Mouse (Mus musculus) naive thymus-derived CD4-positive, alpha-beta T cell, adult 2 months (primary cell): ENCODE measurements at regions not wholly inside any gene's neighbourhood (a gene's known extent, or its start where the extent isn't known, plus 50 kb on each side); places are given as distances from the start of the nearest gene placed in this dataset.

Source experiments
- DNase-seq: peaks from one replicate; pipeline ENCODE4 v3.0.0-alpha.2; 2011; ENCODE audit warnings: low read depth

GRCm38 (mm10) chr2:30698758-30699535 is 104.1 kb downstream of the Cstad start:
- no peak for DNase-seq

DNA sequence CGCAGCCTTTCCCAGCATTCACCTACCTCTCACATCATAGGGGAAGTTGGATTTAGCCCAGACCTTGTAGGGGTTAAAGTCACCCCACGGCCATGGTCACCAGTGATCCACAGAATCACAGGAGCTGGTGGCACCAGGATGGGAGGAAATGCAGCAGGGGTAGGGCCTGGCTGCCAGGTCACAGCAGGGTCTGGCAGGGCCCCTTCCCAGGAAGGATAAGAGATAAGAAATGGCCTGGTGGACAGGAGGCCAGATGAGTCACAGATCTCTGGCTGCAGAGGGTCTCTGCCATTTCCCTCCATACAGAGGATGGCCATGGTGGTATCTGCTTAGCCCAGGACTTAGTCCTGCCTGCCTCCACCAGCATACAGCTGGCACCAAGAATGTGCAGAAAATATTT is 103.0 kb downstream of the Cstad start:
- no peak for DNase-seq

- no peak for DNase-seq
These were observed 101.1 kb downstream of the Cstad start for GRCm38 (mm10) chr2:30695771-30696456.

GRCm38 (mm10) chr2:30695041-30695440 is 100.2 kb downstream of the Cstad start:
- no peak for DNase-seq

GRCm38 (mm10) chr2:30693206-30694035 is 98.6 kb downstream of the Cstad start:
- peak; percentile 76 for DNase-seq

DNA sequence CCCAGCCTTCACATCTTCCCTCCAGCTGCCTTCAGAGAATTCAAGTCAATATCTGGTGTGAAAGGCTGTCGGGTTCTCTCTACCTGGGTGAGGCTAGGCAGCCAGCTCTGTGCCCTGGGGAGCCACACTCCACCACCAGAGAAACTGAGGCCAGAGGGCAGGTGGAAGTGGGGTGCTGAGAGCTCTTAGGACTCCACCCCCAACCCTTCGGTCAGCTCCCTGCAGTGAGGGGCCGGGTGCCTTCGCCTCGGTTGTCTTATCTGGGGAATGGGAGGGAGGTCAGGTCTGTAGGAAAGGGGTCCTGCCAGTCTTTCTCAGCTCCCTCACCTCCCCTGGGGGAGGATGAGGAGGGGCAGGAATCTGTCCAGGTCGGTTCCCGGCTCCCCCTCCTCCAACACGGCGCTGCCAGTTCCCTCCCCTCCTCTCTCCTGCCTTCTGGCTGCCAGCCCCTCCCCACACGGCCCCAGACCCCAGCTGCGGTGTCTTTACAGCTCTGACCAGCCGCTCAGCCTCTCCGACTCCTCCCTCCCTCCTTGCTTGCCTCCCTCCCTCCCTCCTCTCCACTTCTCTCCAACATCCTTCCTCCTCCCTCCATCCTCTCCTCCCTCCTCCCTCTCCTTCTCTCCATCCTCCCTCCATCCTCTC is 97.8 kb downstream of the Cstad start:
- no peak for DNase-seq

DNA sequence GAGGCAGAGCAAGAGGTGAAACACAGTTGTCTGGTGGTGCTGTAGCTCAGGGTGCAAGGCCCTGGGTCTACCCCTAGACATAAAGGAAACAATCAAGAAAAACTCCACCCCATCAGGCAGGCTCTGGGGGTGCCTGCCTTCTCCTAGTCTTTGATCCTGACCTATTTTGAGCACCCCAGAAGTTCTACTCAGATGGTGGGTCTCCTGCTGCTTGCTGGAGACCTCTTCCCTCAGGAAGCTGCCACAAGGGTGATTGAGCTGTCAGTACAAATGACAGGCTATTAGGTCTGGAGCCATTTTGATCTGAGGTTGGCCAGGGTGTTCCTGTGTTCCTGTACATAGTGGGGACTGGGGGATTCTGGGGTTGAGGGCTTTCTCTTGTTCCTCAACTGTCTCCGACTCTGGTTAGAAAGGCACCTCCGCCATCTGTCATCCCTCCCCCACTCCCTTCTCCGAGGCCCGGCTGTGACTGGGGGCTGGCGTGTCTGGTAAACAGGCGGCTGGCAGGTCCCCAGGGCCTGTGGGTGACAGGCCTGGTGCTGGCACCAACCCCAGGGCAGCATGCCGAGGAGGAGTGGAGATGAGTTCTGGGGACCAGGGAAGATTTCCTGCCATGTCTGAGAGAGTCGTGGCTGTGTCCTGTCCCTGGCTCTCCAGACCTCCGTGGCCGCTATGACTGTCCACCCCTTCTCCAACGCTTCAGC is 97.2 kb downstream of the Cstad start:
- DNase-seq, result no peak

DNA sequence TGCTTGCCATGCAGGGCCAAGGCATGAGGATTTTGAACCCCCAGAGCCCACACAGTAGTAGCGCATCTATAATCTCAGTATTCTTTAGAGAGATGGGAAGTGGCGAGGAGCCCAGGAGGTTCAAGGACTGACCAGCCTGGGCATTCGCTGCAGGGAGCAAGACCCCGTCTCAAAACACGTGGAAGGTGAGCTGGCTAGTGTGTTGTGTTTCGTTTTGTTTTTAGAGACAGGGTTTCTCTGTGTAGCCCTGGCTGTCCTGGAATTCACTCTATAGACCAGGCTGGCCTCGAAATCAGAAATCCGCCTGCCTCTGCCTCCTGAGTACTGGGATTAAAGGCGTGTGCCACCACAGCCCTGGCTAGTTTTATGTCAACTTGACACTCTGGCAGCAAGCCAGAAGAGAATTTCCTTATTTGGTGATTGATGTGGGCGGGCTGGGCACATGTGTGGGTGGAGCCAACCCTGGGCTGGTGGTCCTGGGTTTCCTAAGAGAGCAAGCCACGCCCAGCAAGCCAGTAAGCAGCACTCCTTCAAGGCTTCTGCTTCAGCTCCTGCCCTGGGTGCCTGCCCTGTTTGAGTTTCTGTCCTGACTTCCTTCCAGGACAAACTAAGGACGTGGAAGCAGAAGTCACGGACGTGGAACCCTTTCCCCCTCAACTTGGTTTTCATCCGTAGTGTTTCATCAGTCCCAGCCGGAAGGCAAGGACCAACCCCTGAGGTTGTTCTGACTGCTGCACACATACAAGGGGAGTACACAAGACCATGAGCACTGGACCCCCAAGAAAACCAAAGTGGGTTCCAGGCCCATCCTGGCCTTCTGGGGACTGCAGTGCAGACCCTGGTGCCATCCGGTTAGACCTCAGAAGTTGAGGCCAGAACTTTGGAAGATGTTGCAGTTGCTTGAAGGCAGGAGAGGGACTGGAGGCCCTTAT is 96.4 kb downstream of the Cstad start:
- peak; percentile 59 for DNase-seq

DNA sequence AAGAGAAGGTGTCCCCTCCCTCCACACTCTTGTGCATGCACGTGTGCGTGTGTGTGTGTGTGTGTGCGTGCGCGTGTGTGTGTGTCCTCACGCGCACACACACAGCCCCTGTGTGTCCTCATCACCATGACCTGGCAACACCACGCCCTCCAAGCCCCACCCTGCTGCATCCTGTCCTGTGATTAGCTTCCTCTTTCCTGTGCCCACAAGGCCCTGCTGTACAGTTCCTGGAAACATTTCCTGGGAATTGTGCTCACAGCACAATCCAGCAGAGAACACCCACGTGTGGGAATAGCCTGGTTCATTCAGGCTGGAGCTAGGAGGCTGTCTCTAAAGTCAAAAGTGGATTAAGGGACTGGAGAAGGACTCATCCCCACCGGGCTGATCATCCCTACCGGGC is 95.5 kb downstream of the Cstad start:
- peak; percentile 55 for DNase-seq

DNA sequence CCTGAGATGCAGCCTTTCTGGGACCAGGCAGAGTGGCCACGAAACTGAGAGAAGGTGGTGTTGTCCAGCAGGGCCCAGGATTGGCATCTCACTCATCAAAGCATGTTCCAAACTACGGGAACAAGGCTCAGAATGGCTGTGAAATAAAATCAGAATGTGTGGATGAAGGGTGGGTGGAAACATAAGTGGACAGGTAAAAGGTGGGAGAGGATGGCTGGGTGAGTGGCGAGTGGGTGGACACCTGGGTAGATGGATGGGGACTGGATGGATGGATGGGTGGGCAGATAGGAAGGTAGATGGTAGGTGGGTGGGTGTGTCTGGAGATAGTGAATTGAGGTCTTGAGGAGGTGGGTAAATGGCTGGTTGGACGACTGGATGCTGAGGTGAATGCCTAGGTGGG is 93.6 kb downstream of the Cstad start:
- DNase-seq, result no peak

DNA sequence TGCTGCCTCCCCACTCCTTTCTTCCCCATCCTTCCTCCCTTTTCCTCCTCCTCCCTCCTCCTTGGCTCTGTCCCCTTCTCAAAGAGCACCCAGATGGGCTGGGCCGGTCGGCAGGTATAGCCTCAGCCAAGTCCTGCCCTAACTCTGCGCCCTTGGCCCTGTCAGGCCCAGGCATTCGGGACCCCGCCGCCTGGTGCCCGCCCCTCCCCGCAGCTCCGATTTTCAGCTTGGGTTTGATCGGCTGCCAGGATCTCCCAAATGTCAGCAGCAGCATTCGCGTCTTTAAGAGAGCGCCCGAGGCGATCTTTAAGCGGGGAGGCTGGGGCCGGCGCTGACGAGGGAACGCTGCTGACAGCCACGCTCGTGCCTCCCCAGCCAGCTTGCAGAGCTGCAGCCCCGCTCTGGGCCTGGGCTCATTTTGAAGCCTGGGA is 92.3 kb downstream of the Cstad start:
- no peak for DNase-seq

DNA sequence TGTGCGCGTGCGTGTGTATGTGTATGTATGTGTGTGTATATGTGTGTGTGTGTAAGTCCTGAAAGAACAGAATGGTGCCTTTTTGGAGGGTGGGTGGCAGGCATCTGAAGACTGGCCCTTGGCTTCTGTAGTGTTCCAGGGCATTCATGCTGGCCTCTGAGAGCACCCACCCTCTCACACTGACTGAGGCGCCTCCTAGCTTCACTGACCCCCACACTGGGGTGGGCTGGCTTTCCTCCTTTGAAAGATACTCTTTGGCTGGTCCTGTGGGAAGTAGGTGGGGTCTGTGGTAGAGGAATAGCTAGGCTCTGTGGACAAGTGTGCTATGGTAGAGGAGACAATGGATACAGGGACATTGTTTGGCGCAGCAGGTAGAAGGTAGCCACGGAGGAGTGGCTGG is 91.5 kb downstream of the Cstad start:
- no peak for DNase-seq

- no peak for DNase-seq
These were observed 90.5 kb downstream of the Cstad start for GRCm38 (mm10) chr2:30685137-30685860.

GRCm38 (mm10) chr2:30684461-30684860 is 89.6 kb downstream of the Cstad start:
- DNase-seq, result no peak

GRCm38 (mm10) chr2:30682146-30682825 is 87.4 kb downstream of the Cstad start:
- no peak for DNase-seq

- DNase-seq, result no peak
These were observed 86.8 kb downstream of the Cstad start for GRCm38 (mm10) chr2:30681642-30682041.

GRCm38 (mm10) chr2:30679041-30679440 is 84.2 kb downstream of the Cstad start:
- DNase-seq, result no peak

DNA sequence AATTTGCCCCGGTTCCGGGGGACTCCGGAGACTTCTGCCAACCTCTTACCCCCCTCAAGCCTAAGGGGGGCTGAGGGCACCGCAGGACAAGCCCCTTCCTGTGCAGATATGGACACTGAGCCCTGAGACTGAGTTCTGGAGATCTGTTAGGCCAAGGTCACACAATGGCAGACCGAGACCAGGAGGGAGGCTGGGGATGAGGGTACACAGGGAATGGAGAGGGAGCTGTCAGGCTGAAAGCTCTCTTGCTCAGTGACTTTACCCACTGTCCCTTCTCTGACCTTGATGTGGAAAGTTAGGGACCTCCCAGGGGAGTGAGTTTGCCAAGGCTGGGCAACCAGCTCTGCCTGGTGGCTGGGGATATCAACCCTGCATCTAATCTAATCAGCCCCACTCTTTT is 82.7 kb downstream of the Cstad start:
- no peak for DNase-seq

DNA sequence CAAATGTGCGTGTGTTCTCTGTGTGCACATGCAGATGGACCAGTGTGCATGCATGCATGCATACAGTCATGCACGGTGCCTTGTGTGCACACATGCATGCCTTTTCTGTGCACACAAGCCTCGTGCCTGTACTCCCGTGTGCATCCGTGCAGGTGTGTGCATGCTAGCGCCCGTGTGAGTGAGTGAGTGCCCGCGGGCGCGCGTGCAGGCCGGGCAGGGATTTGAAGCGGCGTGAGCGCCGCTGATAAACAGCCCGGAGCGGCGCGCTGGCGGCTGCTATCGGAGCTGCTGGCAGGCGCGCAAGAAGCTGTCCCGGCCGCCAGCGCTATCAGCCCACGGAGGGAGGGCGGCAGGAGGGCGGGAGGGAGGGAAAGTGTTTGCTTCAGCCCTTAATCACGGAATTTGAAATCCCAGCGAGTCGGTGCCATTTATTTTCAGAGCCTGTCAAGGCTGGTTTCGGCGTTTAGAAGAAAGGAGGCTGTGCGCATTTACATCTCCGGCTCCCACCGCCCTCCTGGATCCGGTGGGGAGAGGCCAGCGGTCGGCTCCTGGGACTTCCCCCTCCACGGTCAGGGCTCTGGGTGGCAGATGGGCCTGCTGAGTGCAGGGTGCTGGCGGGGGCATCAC is 82.1 kb downstream of the Cstad start:
- DNase-seq, result peak; percentile 28
